24 mouse cellular contexts compared by ENCODE assay signal in the genomic region with DNA sequence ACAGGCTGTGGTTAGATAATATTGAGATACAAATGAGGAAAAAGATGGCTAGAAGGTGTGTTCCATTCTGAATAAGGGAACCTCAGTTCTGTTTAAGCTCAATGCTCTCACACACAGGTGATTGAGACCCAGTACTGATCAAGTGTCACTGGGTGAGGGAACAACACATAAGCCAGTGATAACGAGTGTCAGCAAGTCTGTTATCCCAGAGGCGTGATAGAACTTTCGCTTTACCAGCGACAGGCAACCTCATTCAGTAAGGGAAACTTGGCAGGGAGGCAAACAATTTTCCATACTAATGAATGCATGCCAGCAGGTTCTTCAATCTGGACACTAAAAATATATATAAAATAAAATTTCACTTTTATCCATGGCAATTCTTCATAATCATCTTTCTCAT.
A peak's percentile ranks its signal among the peaks of the same experiment; 100 is the strongest.
DNase-seq lines count a peak whose midpoint lies in the region; ATAC-seq and TF ChIP-seq lines count a peak whose summit lies in the region.
"Had no signal": no experiment of that assay in that cellular context is flagged by ENCODE, and none has a peak within 500 bp of the region (broad histone marks: within the 10 kb centered on the region; RNA-seq: fewer than 3 reads in every experiment).

No protein-coding gene starts in this region.

- 0 out of 2 replicates have a peak, but pooled peaks cover 4% of the 10 kb centered on the region for H3K36me3 ChIP-seq in forebrain, embryonic 14.5 days (ENCODE audit: control insufficient read depth, insufficient read depth, low read length)
- H3K36me3 ChIP-seq in forebrain, embryonic 12.5 days (replicated peaks): 0 out of 2 replicates have a peak, but pooled peaks cover 3% of the 10 kb centered on the region
- H3K36me3 ChIP-seq in forebrain, postnatal 0 days (ENCODE audit: insufficient read depth): no peaks in the 10 kb centered on the region
- H3K36me3 ChIP-seq in forebrain, embryonic 13.5 days (ENCODE audit: poor library complexity, severe bottlenecking): peaks cover 6% of the 10 kb centered on the region
- H3K36me3 ChIP-seq: embryonic facial prominence, embryonic 12.5 days; embryonic facial prominence, embryonic 15.5 days; hindbrain, embryonic 12.5 days had no signal

- H3K27ac ChIP-seq in forebrain, embryonic 14.5 days (ENCODE audit: low read depth, low read length): no peak overlapping the region
- H3K27ac ChIP-seq in forebrain, embryonic 12.5 days: no peak overlapping the region
- H3K27ac ChIP-seq in forebrain, postnatal 0 days (ENCODE audit: low read depth, low read length): no peak overlapping the region
- no peak overlapping the region for H3K27ac ChIP-seq in forebrain, embryonic 13.5 days
- no peak overlapping the region for H3K27ac ChIP-seq in left cerebral cortex, adult 2 months
- H3K27ac ChIP-seq: embryonic facial prominence, embryonic 12.5 days; embryonic facial prominence, embryonic 15.5 days; gastrocnemius, adult 2 months; hindbrain, embryonic 12.5 days; hindbrain, embryonic 15.5 days had no signal

- no peak overlapping the region for H3K9ac ChIP-seq in forebrain, embryonic 14.5 days (ENCODE audit: low read length)
- no peak overlapping the region for H3K9ac ChIP-seq in forebrain, embryonic 12.5 days
- no peak overlapping the region for H3K9ac ChIP-seq in forebrain, postnatal 0 days
- H3K9ac ChIP-seq in forebrain, embryonic 13.5 days: no peak overlapping the region
- H3K9ac ChIP-seq: embryonic facial prominence, embryonic 12.5 days; embryonic facial prominence, embryonic 15.5 days; hindbrain, embryonic 12.5 days; hindbrain, embryonic 15.5 days had no signal

- peak; percentile 71; the same call in 1 of the 2 replicates for ATAC-seq in forebrain, embryonic 14.5 days
- no peak for ATAC-seq in forebrain, embryonic 12.5 days (ENCODE audit: low FRiP score)
- ATAC-seq in forebrain, postnatal 0 days: peak; percentile 54
- ATAC-seq in forebrain, embryonic 13.5 days: no peak
- ATAC-seq: activated CD4-positive, CD25-positive, alpha-beta regulatory T cell, adult 4 months; intestine, postnatal 0 days had no signal

- no peaks in the 10 kb centered on the region for H3K9me3 ChIP-seq in forebrain, embryonic 14.5 days (replicated peaks; ENCODE audit: control insufficient read depth, low read length)
- no peaks in the 10 kb centered on the region for H3K9me3 ChIP-seq in forebrain, embryonic 12.5 days
- no peaks in the 10 kb centered on the region for H3K9me3 ChIP-seq in forebrain, postnatal 0 days (ENCODE audit: low read length)
- H3K9me3 ChIP-seq in forebrain, embryonic 13.5 days (replicated peaks): no peaks in the 10 kb centered on the region
- H3K9me3 ChIP-seq: embryonic facial prominence, embryonic 12.5 days; embryonic facial prominence, embryonic 15.5 days; hindbrain, embryonic 12.5 days; hindbrain, embryonic 15.5 days had no signal

- H3K4me2 ChIP-seq in forebrain, embryonic 14.5 days (ENCODE audit: low read length): no peak overlapping the region
- no peak overlapping the region for H3K4me2 ChIP-seq in forebrain, embryonic 12.5 days
- no peak overlapping the region for H3K4me2 ChIP-seq in forebrain, postnatal 0 days (ENCODE audit: low read depth)
- H3K4me2 ChIP-seq in forebrain, embryonic 13.5 days: no peak overlapping the region
- H3K4me2 ChIP-seq: embryonic facial prominence, embryonic 12.5 days; embryonic facial prominence, embryonic 15.5 days; heart, embryonic 11.5 days; hindbrain, embryonic 12.5 days; hindbrain, embryonic 15.5 days had no signal

- H3K4me3 ChIP-seq in forebrain, embryonic 14.5 days (ENCODE audit: low read depth, low read length): no peak overlapping the region
- H3K4me3 ChIP-seq in forebrain, embryonic 12.5 days (replicated peaks): no peak overlapping the region
- no peak overlapping the region for H3K4me3 ChIP-seq in forebrain, postnatal 0 days (ENCODE audit: low read depth, low read length)
- H3K4me3 ChIP-seq in forebrain, embryonic 13.5 days: no peak overlapping the region
- H3K4me3 ChIP-seq in left cerebral cortex, adult 2 months: no peak overlapping the region
- H3K4me3 ChIP-seq: embryonic facial prominence, embryonic 12.5 days; embryonic facial prominence, embryonic 15.5 days; gastrocnemius, adult 2 months; hindbrain, embryonic 12.5 days; hindbrain, embryonic 15.5 days had no signal

- peaks cover 5% of the 10 kb centered on the region; the same call in 1 of the 2 replicates for H3K4me1 ChIP-seq in forebrain, embryonic 14.5 days (ENCODE audit: control insufficient read depth, insufficient read depth, low read length)
- no peaks in the 10 kb centered on the region for H3K4me1 ChIP-seq in forebrain, embryonic 12.5 days
- no peaks in the 10 kb centered on the region for H3K4me1 ChIP-seq in forebrain, postnatal 0 days (ENCODE audit: insufficient read depth)
- no peaks in the 10 kb centered on the region for H3K4me1 ChIP-seq in forebrain, embryonic 13.5 days
- H3K4me1 ChIP-seq: embryonic facial prominence, embryonic 12.5 days; embryonic facial prominence, embryonic 15.5 days; hindbrain, embryonic 12.5 days; hindbrain, embryonic 15.5 days had no signal

- WGBS in forebrain, embryonic 14.5 days: 31% methylated on average over 4 of the region's 4 CpGs
- 67% methylated on average over 4 of the region's 4 CpGs for WGBS in forebrain, embryonic 12.5 days
- 34% methylated on average over 4 of the region's 4 CpGs for WGBS in forebrain, postnatal 0 days
- 49% methylated on average over 4 of the region's 4 CpGs for WGBS in forebrain, embryonic 13.5 days

- DNase-seq in forebrain, embryonic 14.5 days (ENCODE audit: low spot score): peak; percentile 49
- DNase-seq in forebrain, postnatal 0 days: peak; percentile 49
- peak; percentile 9 for DNase-seq in layer of hippocampus, adult 11-12 months (ENCODE audit: low spot score)
- no peak for DNase-seq in layer of hippocampus, postnatal 10 days (ENCODE audit: low spot score in 2 of 2)
- DNase-seq in brain, adult 2 months (ENCODE audit: low read depth, low spot score): peak; percentile 47
- DNase-seq in left cerebral cortex, adult 2 months (ENCODE audit: extremely low spot score in 1 of 2, low spot score in 2 of 2): no peak
- DNase-seq: adrenal gland, adult 8-10 months; adrenal gland, postnatal 25 days; cerebellum, adult 11 months; cerebellum, adult 2 months; cerebellum, adult 9-11 months; cerebellum, postnatal 25 days; gastrocnemius, adult 2 months; gastrocnemius, postnatal 14 days; heart, adult 11 months had no signal

- no peak for TF ChIP-seq CTCF in forebrain, postnatal 0 days (IDR thresholded peaks at IDR 0.05; ENCODE audit: low read depth)
- no peak for TF ChIP-seq CTCF in left cerebral cortex, adult 2 months (IDR thresholded peaks at IDR 0.05)

- no peaks in the 10 kb centered on the region for H3K27me3 ChIP-seq in forebrain, embryonic 14.5 days (replicated peaks; ENCODE audit: control insufficient read depth, insufficient read depth, low read length)
- no peaks in the 10 kb centered on the region for H3K27me3 ChIP-seq in forebrain, embryonic 12.5 days
- H3K27me3 ChIP-seq in forebrain, postnatal 0 days (ENCODE audit: insufficient read depth, low read length): no peaks in the 10 kb centered on the region
- no peaks in the 10 kb centered on the region for H3K27me3 ChIP-seq in forebrain, embryonic 13.5 days
- H3K27me3 ChIP-seq: embryonic facial prominence, embryonic 12.5 days; embryonic facial prominence, embryonic 15.5 days; hindbrain, embryonic 12.5 days; hindbrain, embryonic 15.5 days had no signal

- intact Hi-C loops in left cerebral cortex, adult 2 months (cut with DNase I): no loop called here

Comparison
In these comparisons a context has a peak if more than half of its experiments do, and no peak if none do; other contexts are left out.
1. ATAC-seq: peak in forebrain, embryonic 14.5 days (single experiment) and forebrain, postnatal 0 days (single experiment); none in forebrain, embryonic 12.5 days (single experiment) and forebrain, embryonic 13.5 days (single experiment).
2. DNase-seq: peak in forebrain, embryonic 14.5 days (single experiment), forebrain, postnatal 0 days (single experiment), layer of hippocampus, adult 11-12 months (single experiment) and brain, adult 2 months (single experiment); none in layer of hippocampus, postnatal 10 days (0 of 2) and left cerebral cortex, adult 2 months (0 of 2).